Mouse (Mus musculus) cerebellum, postnatal 4 days (tissue): ENCODE measurements around the gene Nxph1.

Experiments used
- DNase-seq, 2 experiments: peaks; one replicate each; pipeline ENCODE4 v3.0.0; 2022; ENCODE audit warnings: low spot score in 2 of 2, mixed read lengths in 1 of 2

Gene Nxph1

DNA sequence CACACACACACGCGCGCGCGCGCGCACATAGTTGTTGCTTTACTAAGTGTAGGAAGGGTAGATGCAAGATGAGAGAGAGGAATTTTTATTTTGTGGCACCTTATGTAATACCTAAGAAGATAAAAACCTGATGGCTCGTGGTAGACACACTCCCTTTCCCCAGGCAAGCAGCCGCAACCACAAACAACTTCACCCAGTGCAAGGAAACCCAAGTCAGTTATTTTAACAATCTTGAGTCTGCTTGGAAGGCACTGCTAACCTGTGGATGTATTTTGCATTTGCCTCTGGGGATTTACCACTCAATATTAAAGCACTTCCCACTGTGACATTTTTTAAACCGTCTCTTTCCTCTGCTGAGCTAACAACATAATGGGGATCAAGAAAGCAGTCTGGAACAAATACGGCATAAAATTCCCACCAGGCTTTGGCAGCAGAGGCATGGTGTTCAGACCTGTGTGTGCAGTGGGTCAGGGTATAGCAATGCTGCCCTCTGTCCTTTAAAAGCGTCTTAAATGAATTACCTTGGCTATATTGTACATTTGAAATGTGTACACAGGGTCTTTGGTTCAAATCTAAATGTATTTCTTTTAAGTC is 176.2 kb downstream of the Nxph1 start:
- DNase-seq: no peak

DNA sequence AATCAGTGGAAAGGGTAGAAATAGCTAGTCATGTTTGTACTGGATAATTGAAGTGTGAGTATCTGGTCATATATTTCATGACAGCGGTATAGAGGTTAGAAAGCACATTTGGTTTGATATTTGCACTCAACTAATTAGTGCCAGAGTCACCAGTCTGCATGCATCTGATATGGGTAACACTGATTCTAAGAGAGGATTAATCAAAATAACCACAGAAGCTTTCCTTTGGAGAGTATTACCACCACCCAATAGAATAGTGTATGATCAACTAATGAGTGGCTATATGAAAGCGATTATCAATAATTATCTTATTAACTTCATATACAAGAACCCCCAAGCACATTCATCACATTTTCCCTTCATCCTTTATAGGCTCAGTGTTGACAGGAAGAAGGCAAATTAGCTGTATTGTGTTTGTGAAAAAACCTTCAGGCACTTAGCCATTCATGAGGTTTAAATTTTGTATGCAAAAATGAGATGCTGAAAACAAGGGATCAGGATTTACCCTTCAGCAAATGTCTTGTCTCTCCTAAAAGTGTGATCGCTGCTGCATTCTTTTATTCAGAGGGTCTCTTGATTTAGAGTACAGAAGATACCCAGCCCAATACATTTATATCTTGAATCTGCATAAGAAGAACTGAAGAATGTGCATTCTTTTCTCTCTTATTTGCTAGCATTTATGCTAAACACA is 185.5 kb downstream of the Nxph1 start:
- no peak for DNase-seq

DNA sequence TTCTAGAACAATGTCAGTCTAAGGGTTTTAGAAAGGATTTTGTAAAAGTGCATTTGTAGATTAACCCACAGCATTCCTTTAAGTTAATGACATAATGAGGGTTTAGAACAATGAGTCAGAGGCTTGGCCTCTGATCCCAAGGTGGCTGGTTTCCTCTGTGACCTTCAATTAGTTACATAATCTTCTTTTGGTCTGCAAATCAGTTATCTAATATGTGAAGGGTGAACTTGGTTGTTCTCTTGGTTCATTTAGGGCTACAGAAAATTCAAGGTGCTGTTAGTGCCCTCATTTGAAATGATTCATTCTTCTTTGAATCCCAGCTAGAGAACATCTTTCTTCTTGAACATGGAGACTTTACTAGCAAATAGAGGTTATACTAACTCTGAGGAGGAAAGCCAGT is 199.7 kb downstream of the Nxph1 start:
- no peak for DNase-seq

DNA sequence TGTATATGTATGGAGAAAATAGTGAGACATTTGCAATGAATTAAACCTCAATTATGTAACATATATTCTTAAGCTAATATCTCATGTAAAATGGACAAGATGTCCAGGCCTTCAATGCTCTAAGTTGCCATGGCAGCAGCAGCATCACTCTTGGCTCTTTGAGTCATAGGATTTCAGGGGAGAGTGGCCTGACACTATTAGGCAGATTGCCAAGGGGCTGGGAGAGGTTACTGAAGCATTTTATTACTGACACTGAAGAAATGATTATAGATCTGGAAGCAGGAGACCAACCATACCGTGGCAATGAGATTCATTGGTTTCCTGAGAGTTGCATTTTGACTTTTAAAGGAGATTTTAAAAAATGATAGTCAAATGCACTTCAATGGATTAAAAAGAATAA is 201.6 kb downstream of the Nxph1 start:
- peak in 1 of 2 experiments; percentile 40 for DNase-seq

DNA sequence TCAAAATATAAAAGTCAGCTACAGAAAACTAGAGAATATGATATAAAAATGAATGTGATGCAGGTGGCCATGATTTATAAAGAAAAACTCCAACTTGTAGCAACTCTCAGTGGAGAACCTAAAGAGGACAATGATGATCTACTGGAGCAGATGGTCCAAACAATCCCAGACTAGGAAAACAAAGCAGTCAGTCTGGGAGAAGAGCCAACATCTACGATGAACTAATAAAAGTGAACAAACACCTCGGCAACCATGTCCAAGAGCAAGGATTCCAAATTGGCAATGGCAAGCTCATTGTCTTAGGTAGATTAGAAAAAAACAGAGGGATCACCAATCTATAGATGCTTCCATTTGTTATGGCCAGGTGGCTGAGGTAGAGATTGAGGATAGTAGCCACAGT is 211.0 kb downstream of the Nxph1 start:
- no peak for DNase-seq

DNA sequence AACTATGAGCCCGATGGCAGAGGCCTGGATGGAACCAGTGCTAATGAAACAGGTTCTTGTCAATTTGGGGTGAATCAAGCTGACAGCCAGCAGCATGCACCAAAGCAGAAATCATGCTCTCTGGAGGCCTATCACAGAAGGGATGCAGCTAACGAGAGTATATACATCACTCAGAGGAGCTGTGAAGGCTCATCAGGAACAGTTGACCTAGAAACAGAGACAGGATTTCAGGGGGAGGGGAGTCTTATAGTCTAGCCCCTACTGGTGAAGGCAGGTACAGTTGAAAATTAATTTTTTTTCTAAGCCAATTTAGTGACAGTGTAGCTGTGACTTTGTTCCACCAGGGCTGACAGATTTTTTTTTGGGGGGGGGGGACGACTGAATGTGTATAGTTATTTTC is 234.2 kb downstream of the Nxph1 start:
- no peak for DNase-seq

DNA sequence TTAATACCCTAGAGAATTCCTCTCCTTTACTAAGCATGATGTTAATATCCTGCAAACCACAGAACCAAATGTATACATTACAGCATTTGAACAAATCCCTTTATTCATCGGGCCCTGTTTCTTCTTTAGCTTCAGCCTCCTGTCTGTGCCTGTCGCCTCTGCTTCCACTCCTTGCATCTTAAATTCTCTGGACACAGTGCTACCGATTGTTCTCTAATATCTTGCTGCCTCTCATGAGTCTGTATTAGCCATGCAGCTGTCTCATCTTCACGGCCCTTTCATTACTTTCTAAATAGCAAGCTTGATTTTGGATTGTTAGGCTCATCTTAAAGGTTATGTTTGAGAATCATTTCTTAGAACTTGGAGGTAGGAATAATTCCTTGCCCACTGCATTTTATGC is 262.5 kb downstream of the Nxph1 start:
- no peak for DNase-seq

DNA sequence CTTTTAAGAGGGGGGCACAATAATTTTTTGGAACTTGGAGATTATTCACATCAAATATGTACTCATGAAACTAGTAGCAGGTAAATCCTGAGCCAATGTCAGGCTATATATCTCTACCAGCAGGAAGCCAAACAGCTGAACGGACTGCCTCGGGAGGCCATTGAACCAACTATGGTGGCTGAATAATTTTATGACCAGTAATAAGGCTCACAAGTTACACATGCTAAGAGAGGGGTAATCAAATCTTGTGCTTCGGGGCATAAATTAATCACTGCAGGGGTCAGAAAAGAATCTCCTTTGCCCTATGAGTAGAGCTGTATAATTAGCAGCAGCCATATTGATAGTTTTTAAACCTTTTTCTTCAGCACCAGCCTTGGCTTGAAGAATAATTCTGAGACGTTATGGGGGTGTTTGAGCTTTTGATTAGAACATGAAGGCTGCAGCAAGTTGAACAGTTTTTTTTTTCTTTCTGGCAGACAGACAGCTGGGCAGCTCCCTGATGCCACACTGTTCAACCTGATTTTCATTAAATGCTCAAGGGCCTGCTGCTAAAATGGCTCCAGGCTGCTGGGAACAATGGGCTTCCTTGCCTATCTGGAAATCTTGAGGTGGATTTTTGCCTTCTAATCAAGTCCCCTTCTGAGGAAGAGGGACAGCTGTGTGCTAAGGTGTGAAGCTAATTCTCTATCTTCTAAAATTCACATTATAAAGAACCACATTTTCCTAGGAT is 272.7 kb downstream of the Nxph1 start:
- no peak for DNase-seq

DNA sequence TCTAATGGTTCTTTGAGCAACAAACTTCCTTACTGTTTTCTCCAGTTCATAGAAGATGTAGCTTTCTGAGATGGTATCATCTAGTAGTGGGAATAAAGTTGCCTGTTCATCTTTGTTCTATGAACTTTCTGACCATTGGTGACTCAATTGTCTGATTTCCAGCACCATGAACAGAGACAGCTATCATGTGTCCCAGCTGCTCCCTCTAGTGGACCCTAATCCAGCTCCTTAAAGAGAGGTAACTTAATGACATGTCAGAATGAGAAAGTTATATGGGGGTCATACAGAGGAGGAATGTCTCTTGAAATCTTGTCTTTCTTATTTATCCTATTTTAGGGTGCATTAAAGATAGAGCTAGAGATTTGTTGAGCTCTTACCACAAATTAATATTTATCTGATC is 286.6 kb downstream of the Nxph1 start:
- peak in 1 of 2 experiments; percentile 20 for DNase-seq

DNA sequence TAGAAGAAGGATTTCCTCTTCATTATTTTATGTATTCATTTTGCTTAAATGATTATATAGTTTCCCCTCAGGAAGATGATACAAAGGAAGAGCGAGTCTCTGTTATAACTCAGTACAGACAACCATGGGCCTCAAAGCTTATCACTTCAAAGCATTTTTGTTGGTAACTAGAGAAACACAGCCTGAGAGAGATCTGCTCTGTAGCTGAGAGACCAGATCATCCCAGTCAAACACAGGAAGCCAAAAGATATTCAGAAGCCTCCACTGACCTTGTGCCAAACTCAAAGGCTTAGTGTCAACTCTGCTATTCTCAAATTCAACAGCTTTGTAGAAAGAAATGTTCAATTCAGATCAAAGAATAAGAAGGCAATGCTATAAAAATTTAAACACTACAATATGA is 319.8 kb downstream of the Nxph1 start:
- DNase-seq: no peak
